Mouse (Mus musculus) common myeloid progenitor, adult 5-6 weeks (primary cell): ENCODE results near the gene Fndc5. TPM values are rescaled to one million over a fixed set of nuclear protein-coding genes. Genes with fewer than 3 reads are reported as not detected.

ENCODE experiments used
- ATAC-seq: replicated peaks from 2 replicates; pipeline ENCODE4 v1.8.0; 2016; ENCODE audit warnings: low read depth, mild to moderate bottlenecking, moderate TSS enrichment, inconsistent platforms; ENCODE audit not compliant: poor library complexity, severe bottlenecking
- total RNA-seq: library from RNA; stranded (forward); fragments of 200-1000, 187-1606 nt; gene quantifications from 2 replicates; pipeline ENCODE4 v1.2.3, GENCODE M21; 2017

The Fndc5 gene
- total RNA-seq, 1 experiment from 2014 or later: not detected

DNA sequence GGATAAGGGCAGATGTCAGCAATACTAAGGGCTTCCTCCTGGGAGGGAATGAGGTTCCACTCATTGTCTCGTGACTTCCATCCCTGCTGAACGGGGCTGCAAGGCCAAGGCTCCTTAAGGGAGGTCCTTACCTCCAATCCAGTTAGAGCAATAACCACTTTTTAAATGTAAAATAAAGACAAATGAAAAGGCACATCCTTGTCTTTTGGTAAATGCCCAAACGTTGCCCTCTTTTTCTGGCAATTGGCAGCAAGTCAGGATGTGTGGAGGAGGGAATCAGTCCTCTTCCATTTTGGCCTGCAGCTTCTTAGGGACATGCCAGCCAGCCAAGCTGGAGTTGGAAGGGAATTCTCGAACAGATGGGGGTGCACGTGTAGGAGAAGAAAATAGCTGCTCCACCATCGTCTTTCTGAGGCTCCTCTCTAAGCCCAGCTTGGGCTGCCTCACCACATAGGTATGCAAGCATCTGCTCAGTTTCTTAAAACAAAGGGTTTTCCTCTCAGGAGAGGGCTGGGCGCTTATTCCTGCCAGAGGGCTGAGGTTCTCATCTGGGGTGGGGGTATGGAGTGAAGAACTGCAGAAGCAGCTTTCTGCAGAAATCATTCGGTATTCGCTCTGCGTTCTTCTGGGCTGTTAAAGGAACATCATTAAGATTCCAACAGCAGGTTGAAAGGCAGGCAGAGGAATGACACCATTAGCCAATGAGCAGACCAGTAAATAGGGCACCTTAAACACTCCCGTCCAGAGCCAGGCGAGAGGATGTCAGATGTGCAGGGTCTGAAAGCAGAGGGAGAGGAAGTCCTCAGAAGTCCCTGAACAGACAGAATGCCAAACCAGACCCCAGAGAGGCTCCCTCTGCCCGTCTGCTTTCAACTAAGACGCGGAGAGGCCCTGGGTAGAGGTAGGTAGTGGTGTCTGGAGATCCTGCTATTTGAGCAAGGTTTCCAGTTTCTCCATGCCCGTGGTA, 7.9 kb downstream of the Fndc5 start:
- no peak for ATAC-seq

GRCm38 (mm10) chr4:129145411-129145810, 8.6 kb downstream of the Fndc5 start:
- ATAC-seq: no peak

- ATAC-seq: no peak
Observed at GRCm38 (mm10) chr4:129145943-129146342, 9.1 kb downstream of the Fndc5 start.

GRCm38 (mm10) chr4:129146392-129146791, 9.6 kb downstream of the Fndc5 start:
- peak; percentile 40 for ATAC-seq

DNA sequence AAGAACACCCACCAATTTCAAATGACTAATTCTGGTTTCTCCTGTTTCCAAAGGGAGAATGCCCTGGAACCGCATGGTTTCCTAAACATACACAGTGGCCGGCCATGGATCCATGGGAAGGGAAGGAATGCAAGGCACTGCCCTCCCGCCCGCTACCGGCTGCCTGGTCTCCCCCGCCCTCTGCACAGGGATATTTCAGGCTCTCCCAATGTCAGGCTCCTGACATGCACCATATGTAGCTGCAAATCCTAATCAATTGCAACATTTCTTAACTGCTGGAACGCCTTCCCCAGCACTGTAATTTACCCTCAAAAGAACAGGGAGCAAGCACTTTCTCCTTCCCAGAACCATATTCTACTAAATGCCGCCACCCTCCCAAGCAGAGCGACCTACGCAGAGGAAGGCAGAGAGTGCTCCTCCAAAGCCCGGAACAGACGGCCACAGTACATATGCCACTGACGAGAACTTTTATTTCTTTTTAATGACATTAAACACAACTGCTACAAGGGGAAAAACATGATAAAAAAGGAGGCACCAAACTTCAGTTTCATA, 10.8 kb downstream of the Fndc5 start:
- ATAC-seq: no peak

GRCm38 (mm10) chr4:129149321-129149720, 12.5 kb downstream of the Fndc5 start:
- no peak for ATAC-seq

DNA sequence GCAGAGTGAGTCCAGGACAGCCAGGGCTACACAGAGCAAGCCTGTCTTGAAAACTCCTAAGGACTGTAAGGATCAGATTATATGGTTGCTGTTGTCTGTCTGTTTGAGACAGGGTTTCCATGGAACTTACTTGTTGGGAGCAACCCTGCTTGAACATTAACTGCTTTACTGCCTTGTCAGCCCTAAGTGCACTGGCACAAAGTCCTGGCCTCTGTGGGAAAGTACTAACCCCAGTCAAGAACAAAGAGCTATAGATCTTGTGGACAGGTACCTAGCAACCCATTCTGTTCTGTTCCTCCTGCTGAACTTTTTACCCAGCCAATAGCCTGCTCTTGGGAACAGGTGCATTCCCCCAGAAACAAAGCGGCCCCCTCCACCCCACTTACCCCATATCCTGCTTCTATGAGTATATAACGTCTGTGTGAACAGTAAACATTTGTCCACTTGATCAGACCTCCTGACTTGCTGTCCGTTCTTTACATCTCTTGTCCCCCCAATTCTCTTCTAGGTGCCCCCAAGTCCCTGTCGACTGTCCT, 14.5 kb downstream of the Fndc5 start:
- no peak for ATAC-seq

DNA sequence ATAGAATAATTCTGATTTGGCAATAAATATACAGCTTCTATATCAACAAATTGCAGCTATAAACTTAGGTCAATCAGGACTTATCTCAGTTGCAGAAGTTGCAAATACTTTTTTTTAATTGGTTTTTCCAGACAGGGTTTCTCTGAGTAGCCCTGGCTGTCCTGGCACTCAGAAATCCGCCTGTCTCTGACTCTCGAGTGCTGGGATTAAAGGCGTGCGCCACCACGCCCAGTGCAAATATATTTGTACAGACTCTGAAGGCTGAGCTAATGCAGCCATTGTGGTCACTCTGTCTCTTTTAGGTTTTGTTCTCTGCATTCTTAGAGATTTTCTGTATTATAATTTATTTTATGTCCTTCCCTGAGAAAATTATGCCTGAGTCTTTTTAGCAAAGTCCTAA, 20.7 kb downstream of the Fndc5 start:
- no peak for ATAC-seq

GRCm38 (mm10) chr4:129158549-129158948, 21.8 kb downstream of the Fndc5 start:
- ATAC-seq: 0 out of 2 replicates have a peak, but pooled peaks have one; percentile 54

- ATAC-seq: no peak
Observed at GRCm38 (mm10) chr4:129161076-129161475, 24.3 kb downstream of the Fndc5 start.

DNA sequence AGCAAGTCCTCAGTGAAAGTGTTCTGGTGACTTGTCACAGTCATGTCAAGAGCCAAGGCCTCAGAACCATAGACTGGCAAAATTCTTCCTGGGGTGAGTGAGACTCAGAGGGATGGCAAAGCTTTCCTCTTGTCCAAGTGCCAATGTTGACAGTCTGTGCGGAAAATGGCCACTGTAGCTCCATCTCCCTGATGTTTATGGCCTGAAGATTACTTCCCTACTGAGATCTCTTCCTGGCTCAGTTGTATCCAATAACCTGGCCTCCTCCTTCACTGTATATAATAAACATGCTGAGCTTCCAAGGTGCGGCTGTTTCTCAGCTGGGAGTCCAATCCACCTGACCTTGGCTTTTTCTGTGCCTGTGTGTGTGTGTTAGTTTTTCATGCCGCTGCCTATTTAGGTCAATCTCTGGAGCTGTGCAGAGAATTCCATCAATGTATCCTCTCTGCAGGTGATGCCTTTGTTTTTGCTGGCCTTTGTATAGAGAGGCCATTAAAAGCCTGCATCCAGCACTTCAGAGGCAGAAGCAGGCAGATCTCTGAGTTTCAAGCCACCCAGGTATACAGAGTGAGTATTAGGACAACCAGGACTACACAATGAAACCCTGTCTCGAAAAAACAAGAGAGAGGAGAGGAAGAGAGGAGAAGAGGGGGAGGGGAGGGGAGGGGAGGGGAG, 24.9 kb downstream of the Fndc5 start:
- no peak for ATAC-seq

- ATAC-seq: no peak
Observed at GRCm38 (mm10) chr4:129172529-129172928, 35.7 kb downstream of the Fndc5 start.

GRCm38 (mm10) chr4:129179560-129179959, 42.8 kb downstream of the Fndc5 start:
- ATAC-seq: no peak

- ATAC-seq: no peak
Observed at GRCm38 (mm10) chr4:129188041-129188659, 51.4 kb downstream of the Fndc5 start.

- ATAC-seq: no peak
Observed at GRCm38 (mm10) chr4:129188803-129189541, 52.2 kb downstream of the Fndc5 start.

DNA sequence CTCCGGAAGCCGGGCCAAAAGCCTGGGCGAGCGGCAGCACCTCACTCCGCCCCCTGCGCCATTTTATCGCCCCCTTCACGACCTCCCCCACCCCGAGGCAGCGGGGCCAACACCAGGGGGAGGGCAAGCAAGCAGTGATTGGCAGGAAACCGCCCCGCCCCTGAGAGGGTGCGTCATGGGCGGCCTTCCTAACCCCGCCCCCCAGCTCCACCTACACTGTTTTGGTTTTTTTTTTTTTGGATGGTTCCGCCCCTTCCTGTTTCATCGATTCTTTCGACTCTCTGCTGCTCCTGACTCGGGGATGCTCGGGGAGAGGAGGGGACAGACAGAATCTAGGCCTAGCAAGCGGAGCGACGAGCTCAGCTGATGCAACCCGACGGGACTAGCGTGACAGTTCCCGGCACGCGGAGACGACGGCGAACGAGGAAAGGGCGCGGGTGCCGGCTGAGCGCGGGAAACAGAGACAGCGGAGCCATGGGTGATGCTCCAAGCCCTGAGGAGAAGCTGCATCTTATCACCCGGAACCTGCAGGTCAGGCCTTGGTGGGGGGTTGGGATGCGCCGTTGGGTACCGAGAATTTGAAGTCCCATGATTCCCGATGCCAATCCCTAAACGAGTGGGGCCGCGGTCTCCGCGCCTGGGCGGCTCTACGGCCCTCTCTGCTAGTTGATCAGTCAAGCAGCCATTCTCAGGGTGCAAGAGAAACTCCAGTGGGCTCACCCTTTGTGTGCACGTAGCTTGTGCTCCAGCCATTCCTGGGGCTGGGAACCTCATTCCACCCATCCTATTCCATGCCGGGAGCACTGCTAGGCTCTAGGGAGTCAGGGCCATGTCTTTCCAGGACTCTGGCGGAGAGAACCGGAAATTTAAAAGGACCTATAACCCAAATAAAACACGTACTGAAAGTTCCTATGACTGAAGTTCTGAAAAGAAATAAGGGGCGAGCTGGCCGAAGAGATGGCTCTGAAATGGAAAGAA, 53.0 kb downstream of the Fndc5 start, which contains the start of the genes S100pbp and Yars:
Gene S100pbp (minus strand): TSS at position 186 of the 978 bp plus-strand sequence.
Gene Yars (plus strand): TSS at position 219 of the 978 bp plus-strand sequence.
- peak; percentile 94 for ATAC-seq

GRCm38 (mm10) chr4:129190538-129190937, 53.7 kb downstream of the Fndc5 start:
- ATAC-seq: no peak

DNA sequence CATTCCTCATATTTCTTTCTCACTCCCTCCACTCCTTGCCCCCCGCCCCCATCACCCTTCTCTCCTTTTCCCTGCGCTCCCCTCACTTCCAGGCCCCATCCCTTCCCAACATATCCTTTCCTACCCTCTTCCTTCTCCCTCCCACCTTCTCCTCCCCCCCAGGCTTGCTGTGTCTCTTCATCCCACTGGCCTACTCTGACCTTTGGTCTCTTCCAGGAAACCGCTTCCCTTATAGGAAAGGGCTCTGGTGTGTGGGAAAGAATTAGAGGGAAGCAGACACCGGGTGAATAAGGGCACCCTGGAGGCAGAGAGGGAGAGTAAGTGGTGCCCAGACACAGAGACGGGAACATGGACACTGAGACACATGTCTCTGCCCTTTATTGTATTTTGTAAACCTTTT, 54.9 kb downstream of the Fndc5 start:
- ATAC-seq: no peak
